Mouse (Mus musculus) embryonic facial prominence, embryonic 11.5 days (tissue): ENCODE measurements around the gene Orc5. TPM values are rescaled to one million over a fixed set of nuclear protein-coding genes. Genes with fewer than 3 reads are reported as not detected.

Experiments
- ATAC-seq: fragments of 200-750 bp; cut with Nextera tagmentation; replicated peaks from 2 replicates; pipeline ENCODE4 v1.8.0; 2017; ENCODE audit warnings: low read depth; ENCODE audit not compliant: insufficient number of reproducible peaks, low FRiP score, low TSS enrichment
- DNase-seq: peaks from one replicate; pipeline ENCODE4 v3.0.0-alpha.2; 2015; ENCODE audit warnings: low spot score
- H3K27ac ChIP-seq: fragments of 300-500 bp; sonication (generic); replicated peaks from 2 replicates; pipeline ENCODE4 v1.5.1; 2014; ENCODE audit warnings: mild to moderate bottlenecking, low read depth, low read length, control low read depth
- H3K27me3 ChIP-seq: fragments of 300-500 bp; sonication (generic); 2 replicates; pipeline ENCODE4 v1.6.1; 2014; ENCODE audit warnings: mild to moderate bottlenecking, low read length, moderate library complexity, mixed read lengths; ENCODE audit not compliant: control insufficient read depth, insufficient read depth
- H3K36me3 ChIP-seq: fragments of 300-500 bp; sonication (generic); replicated peaks from 2 replicates; pipeline ENCODE4 v1.6.1; 2014; ENCODE audit warnings: low read depth, mild to moderate bottlenecking, low read length, moderate library complexity, mixed read lengths; ENCODE audit not compliant: control insufficient read depth, insufficient read depth
- H3K4me1 ChIP-seq: fragments of 300-500 bp; sonication (generic); 2 replicates; pipeline ENCODE4 v1.6.1; 2014; ENCODE audit warnings: low read length, mixed read lengths; ENCODE audit not compliant: control insufficient read depth, insufficient read depth
- H3K4me2 ChIP-seq: fragments of 300-500 bp; sonication (generic); 2 replicates; pipeline ENCODE4 v1.6.1; 2014; ENCODE audit warnings: low read depth, mild to moderate bottlenecking, control low read depth, low read length, moderate library complexity
- H3K4me3 ChIP-seq: fragments of 300-500 bp; sonication (generic); 2 replicates; pipeline ENCODE4 v1.5.1; 2014; ENCODE audit warnings: low read depth, low read length, control low read depth
- H3K9ac ChIP-seq: fragments of 300-500 bp; sonication (generic); replicated peaks from 2 replicates; pipeline ENCODE4 v1.6.1; 2014; ENCODE audit warnings: mild to moderate bottlenecking, control low read depth, low read length
- H3K9me3 ChIP-seq: fragments of 300-500 bp; sonication (generic); replicated peaks from 2 replicates; pipeline ENCODE4 v1.6.1; 2016; ENCODE audit warnings: mild to moderate bottlenecking, low read length, inconsistent platforms, mixed read lengths; ENCODE audit not compliant: control insufficient read depth
- WGBS: fragments of 180-500 bp; shearing (Covaris S2); extraction: QIAGEN DNeasy Blood & Tissue Kit; methylation state at CpG from one replicate; pipeline ENCODE4 v1.1.7; 2014; 5-methylcytosine and 5-hydroxymethylcytosine counted together
- polyA plus RNA-seq: library from polyadenylated mRNA; unstranded; fragments of >200 nt; fragmentation: Nextera tagmentation; extraction: Ambion mirVana; gene quantifications from 2 replicates; pipeline ENCODE4 v1.2.1, GENCODE M21; 2014

Gene Orc5
- polyA plus RNA-seq, 1 experiment from 2014 or later: 59.9 TPM

DNA sequence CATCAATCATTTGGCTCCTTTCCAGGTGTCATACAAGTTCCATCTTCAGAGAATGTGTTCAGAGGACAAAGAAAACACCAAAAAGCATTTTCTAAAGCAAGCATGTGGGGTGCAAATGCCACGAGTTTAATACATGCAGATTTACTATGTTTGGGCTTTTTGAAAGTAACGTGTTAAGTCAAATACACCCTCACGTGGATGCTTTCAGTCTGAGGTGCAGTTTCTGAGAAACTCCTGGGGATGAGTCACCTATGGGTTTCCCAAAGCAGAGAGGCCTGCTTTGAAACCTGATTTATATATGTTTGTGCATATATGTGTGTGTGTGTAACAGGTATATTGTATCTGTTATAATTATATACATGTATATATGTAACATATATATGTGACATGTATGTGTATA is 98.5 kb downstream of the Orc5 start:
- Histone ChIP-seq H3K36me3 (no peaks in the 10 kb centered on the region), H3K27ac (no peak overlapping the region), H3K9ac (no peak overlapping the region), H3K4me3 (no peak overlapping the region), H3K27me3 (no peaks in the 10 kb centered on the region), H3K4me2 (no peak overlapping the region), H3K4me1 (no peaks in the 10 kb centered on the region), H3K9me3 (no peaks in the 10 kb centered on the region)
- 70% methylated on average over 3 of the region's 3 CpGs for WGBS
- ATAC-seq (no peak), DNase-seq (no peak)

DNA sequence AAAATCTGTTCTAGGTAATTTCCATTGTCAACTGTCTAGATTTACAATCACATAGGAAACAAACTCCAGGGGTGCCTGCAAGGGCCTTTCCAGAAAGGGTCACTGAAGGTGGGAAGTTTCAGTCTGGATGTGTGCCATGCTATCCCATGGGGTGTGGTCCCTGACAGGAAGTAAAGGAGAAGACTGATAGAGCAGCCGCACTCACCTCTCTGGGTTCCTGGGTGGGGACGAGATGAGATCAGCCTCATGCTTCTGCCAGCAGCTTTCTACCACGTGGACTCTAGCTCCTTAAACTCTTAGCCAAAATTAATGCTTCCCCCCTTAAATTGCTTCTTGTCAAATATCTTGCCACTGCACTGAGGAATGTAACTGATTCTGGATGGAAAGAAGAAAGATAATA is 100.7 kb downstream of the Orc5 start:
- Histone ChIP-seq H3K9ac (no peak overlapping the region), H3K27ac (no peak overlapping the region), H3K9me3 (no peaks in the 10 kb centered on the region), H3K4me2 (no peak overlapping the region), H3K36me3 (no peaks in the 10 kb centered on the region), H3K27me3 (no peaks in the 10 kb centered on the region), H3K4me3 (no peak overlapping the region), H3K4me1 (no peaks in the 10 kb centered on the region)
- no peak for ATAC-seq
- no peak for DNase-seq
- WGBS: 76% methylated on average over 3 of the region's 3 CpGs

Other genes with a start within 250 kb of the Orc5 start
- gene Reln, start 205.7 kb downstream of the Orc5 start, polyA plus RNA-seq: 3.0 and 5.5 TPM in 2 replicates
- gene Lhfpl3, start 195.6 kb upstream of the Orc5 start, polyA plus RNA-seq: 0.66 and 0.71 TPM in 2 replicates